ENCODE assay signal across 8 mouse cellular contexts in genomic region chr19:40511679-40512309, GRCm38 (mm10). TPM values are rescaled to one million over a fixed set of nuclear protein-coding genes. Genes with fewer than 3 reads are reported as not detected.
A peak's percentile ranks its signal among the peaks of the same experiment; 100 is the strongest.
DNase-seq lines count a peak whose midpoint lies in the region; ATAC-seq and TF ChIP-seq lines count a peak whose summit lies in the region.

No protein-coding gene starts in this region.

- H3K4me1 ChIP-seq in cortical plate, adult 2 months (ENCODE audit: control insufficient read depth, insufficient read depth, low read length) = peaks cover 7% of the 10 kb centered on the region; the same call in 1 of the 2 replicates
- H3K4me1 ChIP-seq in lung, postnatal 0 days (ENCODE audit: insufficient read depth, low read depth, low read length) = peaks cover 7% of the 10 kb centered on the region; the same call in 1 of the 2 replicates
- H3K4me1 ChIP-seq in stomach, postnatal 0 days (replicated peaks; ENCODE audit: control insufficient read depth, insufficient read depth) = no peaks in the 10 kb centered on the region

- ATAC-seq in lung, postnatal 0 days = no peak
- ATAC-seq in stomach, postnatal 0 days (ENCODE audit: low FRiP score, low TSS enrichment) = no peak

- DNase-seq in spleen, adult 12 weeks (ENCODE audit: low spot score) = peak; percentile 35
- DNase-seq in spleen, adult 18-20 months = no peak
- DNase-seq in heart, postnatal 4 days = peak; percentile 67
- DNase-seq in lung, postnatal 0 days (ENCODE audit: low spot score) = peak; percentile 60
- DNase-seq in stomach, postnatal 0 days (ENCODE audit: low spot score) = no peak
- no peak for DNase-seq in T-cell, adult 2 months (ENCODE audit: low spot score)
- DNase-seq in kidney, adult 11 months = no peak

- TF ChIP-seq EP300 in lung, postnatal 0 days (IDR thresholded peaks at IDR 0.05) = no peak
- no peak for TF ChIP-seq EP300 in stomach, postnatal 0 days (optimal IDR thresholded peaks at IDR 0.05)

- peak overlapping the region; percentile 94 for H3K4me3 ChIP-seq in cortical plate, adult 2 months (ENCODE audit: insufficient read depth, low read length)
- H3K4me3 ChIP-seq in lung, postnatal 0 days (ENCODE audit: low read depth, low read length) = peak overlapping the region; percentile 78
- H3K4me3 ChIP-seq in stomach, postnatal 0 days (ENCODE audit: low read depth, low read length) = peak overlapping the region; percentile 88

- 18% methylated on average over 5 of the region's 5 CpGs for WGBS in lung, postnatal 0 days
- 28% methylated on average over 5 of the region's 5 CpGs for WGBS in stomach, postnatal 0 days

- peak overlapping the region; percentile 79 for H3K4me2 ChIP-seq in lung, postnatal 0 days (replicated peaks; ENCODE audit: low read depth, low read length)
- peak overlapping the region; percentile 77 for H3K4me2 ChIP-seq in stomach, postnatal 0 days (replicated peaks; ENCODE audit: low read depth)

- no peaks in the 10 kb centered on the region for H3K36me3 ChIP-seq in lung, postnatal 0 days (ENCODE audit: insufficient read depth, low read length)
- H3K36me3 ChIP-seq in stomach, postnatal 0 days (ENCODE audit: control insufficient read depth, insufficient read depth, low read length) = no peaks in the 10 kb centered on the region

- TF ChIP-seq POLR2A in cortical plate, adult 2 months (IDR thresholded peaks at IDR 0.05; ENCODE audit: extremely low read depth, insufficient read depth, low read length) = no peak

- H3K27me3 ChIP-seq in lung, postnatal 0 days (replicated peaks; ENCODE audit: insufficient read depth, low read length) = no peaks in the 10 kb centered on the region
- no peaks in the 10 kb centered on the region for H3K27me3 ChIP-seq in stomach, postnatal 0 days (ENCODE audit: control insufficient read depth, insufficient read depth, low read length)

- H3K27ac ChIP-seq in cortical plate, adult 2 months (ENCODE audit: insufficient read depth, low read length) = peak overlapping the region; percentile 64; the same call in 1 of the 2 replicates
- H3K27ac ChIP-seq in lung, postnatal 0 days (ENCODE audit: low read length) = no peak overlapping the region
- H3K27ac ChIP-seq in stomach, postnatal 0 days (replicated peaks) = peak overlapping the region; percentile 93

- no peaks in the 10 kb centered on the region for H3K9me3 ChIP-seq in lung, postnatal 0 days (ENCODE audit: low read length)
- H3K9me3 ChIP-seq in stomach, postnatal 0 days (ENCODE audit: control insufficient read depth, low read length) = no peaks in the 10 kb centered on the region

- no peak overlapping the region for H3K9ac ChIP-seq in lung, postnatal 0 days (replicated peaks; ENCODE audit: low read depth)
- peak overlapping the region; percentile 90 for H3K9ac ChIP-seq in stomach, postnatal 0 days (ENCODE audit: low read length)

- TF ChIP-seq CTCF in cortical plate, adult 2 months (IDR thresholded peaks at IDR 0.05; ENCODE audit: extremely low read depth, insufficient read depth, low read length) = no peak
- no peak for TF ChIP-seq CTCF in lung, postnatal 0 days (IDR thresholded peaks at IDR 0.05)
- no peak for TF ChIP-seq CTCF in stomach, postnatal 0 days (IDR thresholded peaks at IDR 0.05; ENCODE audit: low read depth)

RNA-seq across cellular contexts. Expression of gene Sorbs1, which starts 1.8 kb away (rescaled TPM):
- 81.5 and 82.1 TPM in 2 replicates for polyA plus RNA-seq in cortical plate, adult 2 months (2012; rRNA removed)
- total RNA-seq in heart, postnatal 4 days (2021) = 100 to 1,000 TPM; 234 to 256 TPM
- 36.4 and 38.7 TPM in 2 replicates for polyA plus RNA-seq in lung, postnatal 0 days (2015; fragmentation: Nextera tagmentation; extraction: Ambion mirVana)
- 107 and 111 TPM in 2 replicates for polyA plus RNA-seq in stomach, postnatal 0 days (2015; fragmentation: Nextera tagmentation; extraction: Ambion mirVana)

Comparison
In these comparisons a context has a peak if more than half of its experiments do, and no peak if none do; other contexts are left out.
1. DNase-seq: peak in spleen, adult 12 weeks (single experiment), heart, postnatal 4 days (single experiment) and lung, postnatal 0 days (single experiment); none in spleen, adult 18-20 months (0 of 2), stomach, postnatal 0 days (single experiment), T-cell, adult 2 months (single experiment) and kidney, adult 11 months (single experiment).
2. Peak in every context shown above with its lines, with median percentiles within 50 percentile points of each other: H3K4me3 ChIP-seq.